16 mouse cellular contexts compared by ENCODE assay signal in genomic region chr14:75005478-75006199, GRCm38 (mm10). TPM values are rescaled to one million over a fixed set of nuclear protein-coding genes. Genes with fewer than 3 reads are reported as not detected.
DNase-seq lines count a peak whose midpoint lies in the region; ATAC-seq and TF ChIP-seq lines count a peak whose summit lies in the region.
"Had no signal": no experiment of that assay in that cellular context is flagged by ENCODE, and none has a peak within 500 bp of the region (broad histone marks: within the 10 kb centered on the region; RNA-seq: fewer than 3 reads in every experiment).

No protein-coding gene starts in this region.

- no peaks in the 10 kb centered on the region for H3K9me3 ChIP-seq in lung, postnatal 0 days (ENCODE audit: low read length)
- no peaks in the 10 kb centered on the region for H3K9me3 ChIP-seq in MEL (replicated peaks; ENCODE audit: insufficient read depth, low read length)
- H3K9me3 ChIP-seq: limb, embryonic 13.5 days; liver, embryonic 15.5 days; midbrain, embryonic 12.5 days had no signal

- no peaks in the 10 kb centered on the region for H3K79me2 ChIP-seq in MEL (ENCODE audit: control insufficient read depth, insufficient read depth, low read length, poor library complexity)
- H3K79me2 ChIP-seq in macrophage (ENCODE audit: inconsistent target), result no peaks in the 10 kb centered on the region

- H3K36me3 ChIP-seq in lung, postnatal 0 days (ENCODE audit: insufficient read depth, low read length), result no peaks in the 10 kb centered on the region
- H3K36me3 ChIP-seq in MEL (ENCODE audit: control insufficient read depth in 1 of 2, insufficient read depth in 2 of 2, low read length in 2 of 2) (peaks cover 0 to 9% of the 10 kb centered on the region in 2 experiments; a peak in 2 of 4 replicates), macrophage (ENCODE audit: inconsistent target) (no peaks in the 10 kb centered on the region)
- no peaks in the 10 kb centered on the region for H3K36me3 ChIP-seq in splenic B cell, adult 2 months (ENCODE audit: control insufficient read depth, insufficient read depth, low read length, poor library complexity, severe bottlenecking)
- H3K36me3 ChIP-seq: limb, embryonic 13.5 days; liver, embryonic 15.5 days; midbrain, embryonic 12.5 days had no signal

- H3K4me1 ChIP-seq in lung, postnatal 0 days (ENCODE audit: insufficient read depth, low read depth, low read length), result no peaks in the 10 kb centered on the region
- H3K4me1 ChIP-seq in MEL (ENCODE audit: control insufficient read depth in 1 of 2, insufficient read depth in 2 of 2, low read length in 2 of 2), result peaks cover 1 to 15% of the 10 kb centered on the region in 2 experiments; a peak in 3 of 4 replicates
- H3K4me1 ChIP-seq: midbrain, embryonic 12.5 days had no signal

- TF ChIP-seq EP300 in lung, postnatal 0 days (IDR thresholded peaks at IDR 0.05), result no peak
- no peak for TF ChIP-seq EP300 in MEL (IDR thresholded peaks at IDR 0.05; ENCODE audit: low read depth in 1 of 2, low read length in 2 of 2)

- TF ChIP-seq RAD21 in MEL (IDR thresholded peaks at IDR 0.05; ENCODE audit: low read depth, low read length), result no peak

- no peak overlapping the region for H3K27ac ChIP-seq in lung, postnatal 0 days (ENCODE audit: low read length)
- H3K27ac ChIP-seq in MEL (ENCODE audit: control insufficient read depth, low read depth, low read length) (no peak overlapping the region), macrophage (peak overlapping the region; percentile 54)
- H3K27ac ChIP-seq: heart, adult 2 months; limb, embryonic 13.5 days; liver, embryonic 15.5 days; midbrain, embryonic 12.5 days had no signal

- no peak for TF ChIP-seq CTCF in lung, postnatal 0 days (IDR thresholded peaks at IDR 0.05)
- TF ChIP-seq CTCF in MEL (IDR thresholded peaks at IDR 0.05 in 2 of 3, conservative IDR thresholded peaks at IDR 0.05 in 1 of 3; ENCODE audit: control insufficient read depth in 1 of 3, insufficient read depth in 1 of 3, low read depth in 2 of 3, low read length in 3 of 3, poor library complexity in 1 of 3, severe bottlenecking in 1 of 3), result no peak

- H3K27me3 ChIP-seq in lung, postnatal 0 days (replicated peaks; ENCODE audit: insufficient read depth, low read length), result no peaks in the 10 kb centered on the region
- no peaks in the 10 kb centered on the region; a peak in 2 of 4 replicates for H3K27me3 ChIP-seq in MEL (ENCODE audit: control insufficient read depth in 1 of 2, insufficient read depth in 2 of 2, low read length in 2 of 2)
- H3K27me3 ChIP-seq in splenic B cell, adult 2 months (ENCODE audit: control insufficient read depth, insufficient read depth, low read length, poor library complexity, severe bottlenecking), result no peaks in the 10 kb centered on the region
- H3K27me3 ChIP-seq: limb, embryonic 13.5 days; liver, embryonic 15.5 days; midbrain, embryonic 12.5 days had no signal

- peak; percentile 27 for DNase-seq in lung, postnatal 0 days (ENCODE audit: low spot score)
- DNase-seq in lung, postnatal 14 days, result no peak
- DNase-seq in MEL (ENCODE audit: low read depth, low spot score), result peak; percentile 54
- peak; percentile 48 for DNase-seq in splenic B cell, adult 2 months (ENCODE audit: low read depth, low spot score)
- no peak for DNase-seq in right cerebral cortex, postnatal 4 days
- DNase-seq: cerebellum, adult 11 months; cerebellum, postnatal 14 days; heart, adult 2 months; kidney, postnatal 4 days; lung, postnatal 10 days had no signal

- no peak overlapping the region for H3K4me2 ChIP-seq in lung, postnatal 0 days (replicated peaks; ENCODE audit: low read depth, low read length)
- H3K4me2 ChIP-seq: limb, embryonic 13.5 days; liver, embryonic 15.5 days; midbrain, embryonic 12.5 days had no signal

- H3K9ac ChIP-seq in lung, postnatal 0 days (replicated peaks; ENCODE audit: low read depth), result no peak overlapping the region
- no peak overlapping the region for H3K9ac ChIP-seq in MEL (ENCODE audit: control insufficient read depth, low read depth, low read length, poor library complexity, severe bottlenecking)
- H3K9ac ChIP-seq: limb, embryonic 13.5 days; liver, embryonic 15.5 days; midbrain, embryonic 12.5 days had no signal

- WGBS in lung, postnatal 0 days, result 83% methylated on average over 2 of the region's 2 CpGs
- WGBS in macrophage (ENCODE audit: missing documents), result 75% methylated on average over 2 of the region's 2 CpGs

- ATAC-seq in lung, postnatal 0 days, result peak; percentile 35
- no peak for ATAC-seq in activated CD4-positive, CD25-positive, alpha-beta regulatory T cell, adult 4 months
- ATAC-seq: forebrain, embryonic 16.5 days had no signal

- TF ChIP-seq POLR2A in MEL (IDR thresholded peaks at IDR 0.05; ENCODE audit: control insufficient read depth in 1 of 2, insufficient read depth in 1 of 2, low read depth in 1 of 2, low read length in 2 of 2, poor library complexity in 1 of 2), result no peak

- no peak overlapping the region for H3K4me3 ChIP-seq in lung, postnatal 0 days (ENCODE audit: low read depth, low read length)
- H3K4me3 ChIP-seq in MEL (ENCODE audit: control insufficient read depth in 1 of 2, insufficient read depth in 1 of 2, low read depth in 2 of 2, low read length in 2 of 2), result no peak overlapping the region
- H3K4me3 ChIP-seq in macrophage (ENCODE audit: inconsistent target), result no peak overlapping the region
- H3K4me3 ChIP-seq: heart, adult 2 months; limb, embryonic 13.5 days; liver, embryonic 15.5 days; midbrain, embryonic 12.5 days had no signal

TF ChIP-seq in MEL, 35 proteins besides CTCF, POLR2A, EP300 and RAD21:
- TF ChIP-seq ETS1 (IDR thresholded peaks at IDR 0.05; ENCODE audit: low read depth, low read length) (peak; percentile 78), POLR2AphosphoS5 (IDR thresholded peaks at IDR 0.05; ENCODE audit: borderline replicate concordance, low read depth, low read length) (no peak), RCOR1 (IDR thresholded peaks at IDR 0.05; ENCODE audit: low read depth, low read length) (no peak), MAX (IDR thresholded peaks at IDR 0.05; ENCODE audit: low read length) (no peak), TBP (IDR thresholded peaks at IDR 0.05; ENCODE audit: low read depth, low read length) (0 out of 2 replicates have a peak, but pooled peaks have one; percentile 43), SMC3 (IDR thresholded peaks at IDR 0.05; ENCODE audit: low read depth, low read length) (no peak), GATA1 (IDR thresholded peaks at IDR 0.05; ENCODE audit: low read depth, low read length) (no peak), TAL1 (IDR thresholded peaks at IDR 0.05; ENCODE audit: low read length) (no peak)

RNA-seq across cellular contexts. Expression of gene Rubcnl, which starts 10.2 kb away (rescaled TPM):
- 0.27 TPM in 2 replicates for polyA plus RNA-seq in lung, postnatal 0 days (2015; fragmentation: Nextera tagmentation; extraction: Ambion mirVana)
- 0.04 and 0.13 TPM in 2 replicates for total RNA-seq in MEL (2012; rRNA removed)
- under 1 TPM in 1 of 2 experiments, not detected in 1; 0.06 TPM for polyA plus RNA-seq in MEL (2012; ENCODE audit: insufficient read depth in 1 of 2, insufficient read length in 2 of 2, low read depth in 1 of 2, low replicate concordance in 2 of 2, missing spikeins in 1 of 2)
- 10 to 100 TPM in 17 of 26 experiments, 1 to 10 TPM in 9; 2.9 to 39.5 (median 21.6) TPM for total RNA-seq in macrophage (2018; cell fraction: chromatin; rRNA removed)
- total RNA-seq in macrophage (2018; cell fraction: cytosol; rRNA removed), result 10 to 100 TPM in 2 of 26 experiments, 1 to 10 TPM in 22, under 1 TPM in 2; 0.80 to 11.8 (median 5.9) TPM
- total RNA-seq in macrophage (2018; cell fraction: nucleus; rRNA removed), result 10 to 100 TPM in 16 of 26 experiments, 1 to 10 TPM in 10; 3.1 to 39.7 (median 18.1) TPM
- polyA plus RNA-seq in macrophage (2018), result 3.3 to 9.9 TPM (median 4.6 TPM) in 3 replicates
- 1 to 10 TPM in 1 of 2 experiments, under 1 TPM in 1; 0.12 to 1.3 TPM for polyA plus RNA-seq in activated CD4-positive, CD25-positive, alpha-beta regulatory T cell, adult 4 months (2017; shearing (Covaris generic))

RNA-seq across cellular contexts. Expression of gene Lrch1, which starts 58.0 kb away (rescaled TPM):
- 13.5 and 15.3 TPM in 2 replicates for polyA plus RNA-seq in lung, postnatal 0 days (2015; fragmentation: Nextera tagmentation; extraction: Ambion mirVana)
- 2.8 and 3.3 TPM in 2 replicates for total RNA-seq in MEL (2012; rRNA removed)
- 1 to 10 TPM in 1 of 2 experiments, not detected in 1; 6.1 TPM for polyA plus RNA-seq in MEL (2012; ENCODE audit: insufficient read depth in 1 of 2, insufficient read length in 2 of 2, low read depth in 1 of 2, low replicate concordance in 2 of 2, missing spikeins in 1 of 2)
- total RNA-seq in macrophage (2018; cell fraction: chromatin; rRNA removed), result 100 to 1,000 TPM in 2 of 26 experiments, 10 to 100 TPM in 24; 24.6 to 189 (median 55.7) TPM
- total RNA-seq in macrophage (2018; cell fraction: cytosol; rRNA removed), result 10 to 100 TPM; 11.5 to 21.4 (median 16.2) TPM
- 100 to 1,000 TPM in 1 of 26 experiments, 10 to 100 TPM in 25; 21.1 to 118 (median 40.9) TPM for total RNA-seq in macrophage (2018; cell fraction: nucleus; rRNA removed)
- 10.1 to 12.0 TPM (median 11.9 TPM) in 3 replicates for polyA plus RNA-seq in macrophage (2018)
- polyA plus RNA-seq in activated CD4-positive, CD25-positive, alpha-beta regulatory T cell, adult 4 months (2017; shearing (Covaris generic)), result 10 to 100 TPM; 24.1 to 24.4 TPM

Comparison
In these comparisons a context has a peak if more than half of its experiments do, and no peak if none do; other contexts are left out.
1. DNase-seq: peak in lung, postnatal 0 days (single experiment), MEL (single experiment) and splenic B cell, adult 2 months (single experiment); none in lung, postnatal 14 days (single experiment) and right cerebral cortex, postnatal 4 days (single experiment).